Mouse (Mus musculus) brain, embryonic 14.5 days (tissue): ENCODE data around the gene Zbtb21.

Source experiments
- CTCF ChIP-seq: fragments of 200-500 bp; IDR thresholded peaks from 2 replicates; pipeline ENCODE4 v1.5.1; 2012; ENCODE audit warnings: inconsistent platforms, mild to moderate bottlenecking, moderate library complexity, borderline replicate concordance; ENCODE audit not compliant: insufficient read depth, insufficient read length; ENCODE audit errors: extremely low read depth
- POLR2A ChIP-seq: fragments of 200-500 bp; IDR thresholded peaks from 2 replicates; pipeline ENCODE4 v1.6.1; 2012; ENCODE audit warnings: mild to moderate bottlenecking, inconsistent platforms, borderline replicate concordance; ENCODE audit not compliant: poor library complexity, insufficient read depth, insufficient read length, severe bottlenecking; ENCODE audit errors: extremely low read depth

DNA sequence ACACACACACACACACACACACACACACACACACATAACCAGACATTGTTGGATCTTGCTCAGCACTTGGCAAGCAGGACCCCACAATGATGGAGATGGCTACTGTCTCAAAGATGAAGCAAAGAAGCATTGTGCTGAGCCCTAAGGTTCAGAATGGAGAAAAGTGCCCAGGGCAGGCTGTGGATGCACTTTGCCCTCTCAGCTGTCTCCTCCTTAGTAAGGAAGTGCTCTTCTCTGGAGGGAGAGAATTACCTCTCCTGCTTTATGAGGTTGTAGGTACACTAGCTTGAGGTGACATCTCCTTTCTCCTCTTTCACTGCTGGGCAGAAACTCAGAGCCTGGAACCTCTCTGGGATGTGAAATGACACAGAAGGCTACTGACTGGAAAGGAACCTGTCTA lies 49.5 kb downstream of the Zbtb21 start:
- no peak for TF ChIP-seq POLR2A
- no peak for TF ChIP-seq CTCF
